Mouse (Mus musculus) layer of hippocampus, postnatal 25 days (tissue): Measurements from ENCODE around the gene Tcam1. TPM values are rescaled to one million over a fixed set of nuclear protein-coding genes. Genes with fewer than 3 reads are reported as not detected.
A peak's percentile ranks its signal among the peaks of the same experiment; 100 is the strongest.

Experiments used
- DNase-seq, 2 experiments: peaks; one replicate each; pipeline ENCODE4 v3.0.0; 2022; ENCODE audit warnings: mixed read lengths in 2 of 2, low spot score in 1 of 2; ENCODE audit errors: extremely low spot score in 1 of 2
- total RNA-seq, 2 experiments: library from RNA; stranded (reverse); gene quantifications; 2 replicates each; pipeline ENCODE4 v1.2.3; 2021

Gene Tcam1
- total RNA-seq, 2 experiments from 2014 or later: 0.19 to 0.22 TPM

- DNase-seq: no peak
Observed at GRCm38 (mm10) chr11:106314333-106314812, 37.9 kb downstream of the Tcam1 start, which contains the start of gene Cd79b. Gene Cd79b (minus strand): TSS chr11:106314762.

GRCm38 (mm10) chr11:106316416-106316815 is 39.9 kb downstream of the Tcam1 start:
- DNase-seq: no peak

DNA sequence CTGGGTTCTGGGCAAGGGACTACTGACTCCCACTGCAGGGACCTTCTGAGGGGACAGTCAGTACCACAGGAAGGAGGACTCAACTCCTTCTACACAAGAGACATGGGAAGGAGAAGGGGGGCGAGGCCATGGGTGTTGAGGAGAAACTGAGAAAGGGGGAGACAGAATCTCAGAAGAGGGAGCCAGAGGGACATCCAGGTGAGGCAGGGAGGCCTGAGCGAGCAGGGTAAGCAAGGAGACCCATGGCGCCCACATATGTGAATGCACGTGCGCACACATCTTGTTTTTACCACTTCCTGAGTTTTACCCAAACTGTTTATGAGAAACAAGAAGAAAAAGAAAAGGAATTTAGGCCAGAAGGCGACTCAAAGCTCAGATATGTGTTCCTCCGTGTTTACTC is 41.3 kb downstream of the Tcam1 start:
- no peak for DNase-seq

DNA sequence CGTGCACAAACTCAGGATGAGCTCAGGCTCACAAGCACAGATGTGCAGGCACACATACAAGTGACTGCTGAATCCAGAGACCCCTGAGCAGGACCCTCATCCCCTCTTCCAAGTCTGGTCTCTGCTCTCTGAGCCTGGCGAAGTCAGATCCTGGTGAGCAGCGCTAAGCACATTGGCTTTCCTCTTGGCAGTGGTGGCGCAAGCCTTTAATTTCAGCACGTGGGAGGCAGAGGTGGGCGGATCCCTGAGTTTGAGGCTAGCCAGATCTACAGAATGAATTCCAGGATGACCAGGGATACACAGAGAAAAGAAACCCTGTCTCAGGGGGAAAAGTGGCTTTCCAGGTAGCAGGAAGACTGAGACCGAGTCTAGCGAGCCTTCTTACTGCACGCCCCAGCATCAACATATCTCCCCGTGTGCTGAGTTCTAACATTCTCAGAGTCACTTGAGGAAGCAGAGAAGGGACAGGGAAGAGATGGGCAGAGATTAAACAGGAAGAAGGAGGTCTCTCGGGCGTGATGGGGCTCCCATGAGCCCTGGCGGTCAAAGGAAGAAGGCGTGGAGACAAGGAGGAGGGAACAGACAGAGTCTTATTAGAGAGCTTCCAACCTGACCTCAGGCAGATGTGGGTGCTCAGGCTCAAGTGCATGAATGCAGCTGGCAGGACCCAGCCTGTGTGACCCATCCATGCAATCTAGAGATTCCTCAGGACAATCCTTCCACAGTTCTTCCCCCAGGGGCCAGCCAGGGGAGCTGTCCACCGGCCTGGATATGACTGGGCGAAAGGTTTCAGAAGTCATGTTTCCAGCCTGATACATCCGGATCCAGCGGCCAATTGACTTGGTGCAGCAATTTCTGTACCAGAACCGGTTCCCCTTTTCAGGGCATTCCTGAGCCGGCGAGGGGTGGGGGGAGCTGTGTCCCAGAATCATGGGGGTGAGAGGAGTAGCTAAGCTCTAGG is 42.2 kb downstream of the Tcam1 start:
- DNase-seq: no peak

GRCm38 (mm10) chr11:106324858-106325257 is 48.4 kb downstream of the Tcam1 start:
- DNase-seq: no peak

DNA sequence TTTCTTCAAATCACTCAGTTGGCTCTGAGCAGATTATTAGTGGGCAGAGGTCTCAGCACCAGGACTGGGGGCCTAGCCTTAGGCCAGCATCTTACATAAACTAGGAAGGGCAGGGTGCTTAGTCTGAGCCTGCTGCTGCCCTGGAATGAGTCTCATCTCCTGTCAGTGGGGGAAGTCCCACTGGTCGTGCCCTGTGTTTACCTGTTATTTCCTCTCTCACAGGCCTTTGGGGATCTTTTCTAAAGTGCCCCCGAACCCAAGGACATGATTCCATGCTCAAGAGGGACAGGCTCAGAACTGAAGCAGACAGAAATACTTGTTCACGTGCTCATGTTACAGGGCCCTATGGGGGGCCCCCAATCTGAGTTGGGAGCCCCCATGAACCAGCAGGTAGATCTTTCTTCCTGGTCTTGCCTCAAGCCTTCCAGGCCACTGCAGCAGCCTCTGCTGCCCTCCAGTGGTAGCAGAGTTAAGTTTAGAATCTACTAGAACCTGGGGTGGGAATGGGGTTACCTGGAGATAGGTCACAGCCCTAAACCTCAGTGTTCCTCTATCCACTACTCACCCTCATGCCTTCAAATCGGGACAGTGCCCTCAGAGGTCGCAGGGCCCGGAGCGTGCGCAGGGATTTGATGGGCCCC is 49.2 kb downstream of the Tcam1 start:
- DNase-seq: peak; percentile 51 to 76

DNA sequence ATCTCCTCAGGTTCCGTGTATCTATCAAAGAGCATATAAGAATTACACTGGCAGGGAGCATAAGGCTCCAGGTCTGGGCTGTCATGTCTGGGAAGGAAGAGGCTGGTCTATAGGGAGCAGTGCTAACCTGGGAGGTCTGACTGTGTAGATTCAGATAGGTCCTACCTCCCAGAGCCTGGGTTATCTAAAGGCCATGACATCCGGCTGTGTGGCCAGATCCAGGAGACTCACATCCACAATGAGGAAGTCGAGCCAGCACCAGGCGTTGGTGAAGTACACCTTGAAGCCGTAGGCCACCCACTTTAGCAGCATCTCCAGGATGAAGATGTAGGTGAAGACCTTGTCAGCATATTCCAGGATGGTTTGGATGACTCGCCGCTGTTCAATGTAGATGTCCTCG is 50.0 kb downstream of the Tcam1 start:
- no peak for DNase-seq

GRCm38 (mm10) chr11:106328521-106328920 is 52.0 kb downstream of the Tcam1 start:
- DNase-seq: no peak

DNA sequence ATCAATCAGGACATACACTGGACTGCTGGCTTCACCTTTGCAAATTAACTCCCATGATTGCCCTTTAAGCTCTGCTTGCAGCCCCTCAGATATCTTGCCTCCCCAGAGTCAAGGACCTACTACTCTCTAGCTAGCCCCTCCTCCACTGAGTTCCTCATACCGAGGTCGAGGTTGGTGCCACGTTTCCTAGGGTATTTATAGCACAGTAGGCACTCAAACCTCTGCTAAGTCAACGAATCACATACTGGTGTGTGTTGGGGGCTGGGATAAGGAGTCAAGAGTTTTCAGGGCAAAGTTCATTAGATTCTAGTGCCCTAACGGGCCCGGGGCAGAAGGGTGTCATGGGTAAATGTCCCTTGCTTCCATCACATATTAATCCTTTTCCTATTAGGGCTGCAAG is 52.7 kb downstream of the Tcam1 start:
- DNase-seq: no peak

DNA sequence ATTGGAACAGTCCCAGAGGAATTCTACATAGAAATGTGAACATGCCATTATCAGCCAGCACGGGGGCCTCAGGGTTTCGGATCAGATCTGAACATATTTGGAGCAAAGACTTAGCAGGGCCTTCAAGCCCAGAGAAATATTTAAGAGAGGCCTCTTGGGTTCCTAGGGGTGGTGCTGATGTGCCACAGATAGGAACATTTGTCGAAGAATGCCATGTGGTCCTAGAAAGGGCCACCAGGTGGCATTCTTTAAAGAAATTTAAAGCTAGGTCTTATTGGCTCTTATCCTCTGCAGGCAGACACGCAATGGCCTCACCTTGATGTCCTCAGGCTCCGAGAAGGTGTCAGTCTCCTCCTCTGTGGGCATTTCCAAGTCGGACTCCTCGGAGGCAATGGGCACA is 53.2 kb downstream of the Tcam1 start:
- DNase-seq: peak in 1 of 2 experiments; percentile 13

DNA sequence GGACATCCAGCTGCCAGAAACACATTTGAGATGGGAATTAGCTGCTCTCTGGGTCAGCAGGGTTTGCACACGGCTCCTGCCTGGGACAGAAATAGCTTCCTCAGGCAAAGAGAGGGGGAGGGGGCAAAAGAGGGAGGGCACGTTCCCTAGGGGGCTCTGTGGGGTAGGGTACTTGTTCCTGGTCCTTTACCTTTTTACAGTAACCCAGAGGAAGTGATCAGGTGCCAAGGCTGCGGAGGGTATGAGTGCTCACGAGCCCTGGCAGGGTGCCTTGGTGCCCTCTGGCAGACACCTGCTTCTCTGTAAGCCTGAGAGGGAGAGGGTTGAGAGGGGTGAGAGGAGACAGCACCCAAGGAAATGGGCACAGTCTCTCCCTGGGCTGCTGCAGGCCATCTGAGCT is 56.0 kb downstream of the Tcam1 start:
- DNase-seq: no peak

DNA sequence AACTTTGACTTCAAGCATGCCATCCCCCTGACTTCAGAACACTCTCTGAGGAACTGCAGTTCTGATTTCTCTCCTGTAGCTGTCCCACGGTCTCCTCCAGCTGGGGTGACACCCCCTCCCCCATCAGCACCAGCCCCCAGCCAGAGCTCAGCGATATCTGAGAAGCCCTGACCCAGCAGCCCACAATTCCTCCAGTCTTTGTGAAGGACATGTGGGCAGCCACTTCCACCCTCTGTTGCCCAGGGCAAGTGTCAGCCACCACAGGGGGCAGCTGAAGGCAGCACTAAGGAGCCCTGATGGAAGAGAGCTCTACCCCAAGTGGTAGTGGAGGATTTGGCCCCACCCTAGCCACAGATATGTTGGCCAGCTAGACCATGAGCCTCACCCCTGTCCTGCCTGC is 57.6 kb downstream of the Tcam1 start:
- no peak for DNase-seq

- no peak for DNase-seq
Observed at GRCm38 (mm10) chr11:106338029-106338428, 61.6 kb downstream of the Tcam1 start.

Other genes with a start within 250 kb of the Tcam1 start
- gene Dcaf7, start 239.8 kb upstream of the Tcam1 start, total RNA-seq: 100 to 1,000 TPM; 146 to 153 TPM
- gene Taco1, start 210.6 kb upstream of the Tcam1 start, total RNA-seq: 10 to 100 TPM; 17.6 to 21.8 TPM
- 10 to 100 TPM; 24.5 to 31.9 TPM for gene Map3k3, start 192.1 kb upstream of the Tcam1 start, total RNA-seq
- gene Gm10840, start 115.8 kb upstream of the Tcam1 start, total RNA-seq: not detected
- 100 to 1,000 TPM; 149 to 156 TPM for gene Limd2, start 115.8 kb upstream of the Tcam1 start, total RNA-seq
- gene Strada, start 74.5 kb upstream of the Tcam1 start, total RNA-seq: 10 to 100 TPM; 27.1 to 33.4 TPM
- 10 to 100 TPM; 84.9 to 93.9 TPM for gene Ccdc47, start 60.3 kb upstream of the Tcam1 start, total RNA-seq
- gene Ddx42, start 59.7 kb upstream of the Tcam1 start, total RNA-seq: 10 to 100 TPM; 64.5 to 74.1 TPM
- gene Ftsj3, start 20.6 kb upstream of the Tcam1 start, total RNA-seq: 10 to 100 TPM; 29.9 to 32.8 TPM
- 100 to 1,000 TPM; 148 to 174 TPM for gene Psmc5, start 20.5 kb upstream of the Tcam1 start, total RNA-seq
- gene Smarcd2, start 3.7 kb upstream of the Tcam1 start, total RNA-seq: 10 to 100 TPM; 24.7 to 26.1 TPM
- gene Gh, start 25.2 kb downstream of the Tcam1 start, total RNA-seq: not detected
- gene Cd79b, start 38.1 kb downstream of the Tcam1 start, total RNA-seq: under 1 TPM in 1 of 2 experiments, not detected in 1; 0.31 TPM
- under 1 TPM in 1 of 2 experiments, not detected in 1; 0.05 TPM for gene Scn4a, start 76.6 kb downstream of the Tcam1 start, total RNA-seq
- gene Prr29, start 88.8 kb downstream of the Tcam1 start, total RNA-seq: not detected
- 1 to 10 TPM; 2.8 to 3.3 TPM for gene Icam2, start 111.4 kb downstream of the Tcam1 start, total RNA-seq
- gene Ern1, start 211.2 kb downstream of the Tcam1 start, total RNA-seq: 1 to 10 TPM; 8.9 TPM